Mouse (Mus musculus) granulocyte monocyte progenitor cell, adult 5-6 weeks (primary cell): ENCODE measurements around the gene Pak2. TPM values are rescaled to one million over a fixed set of nuclear protein-coding genes. Genes with fewer than 3 reads are reported as not detected.
"Not testable (repeated sequence)": the region's sequence is repeated elsewhere in the genome, so short reads cannot be mapped to it uniquely, and the experiment has no call there.

Source experiments
- ATAC-seq: replicated peaks from 2 replicates; pipeline ENCODE4 v1.8.0; 2016; ENCODE audit warnings: mild to moderate bottlenecking, moderate TSS enrichment, inconsistent platforms; ENCODE audit not compliant: poor library complexity, severe bottlenecking
- total RNA-seq, 2 experiments: library from RNA; stranded (forward) in 1 of 2; stranded (reverse) in 1 of 2; fragments of 200-712, 200-1000 nt in 1 of 2; fragments of >200 nt in 1 of 2; fragmentation: Nextera tagmentation in 1 of 2; gene quantifications; 2 replicates each; pipeline ENCODE4 v1.2.3; 2014 to 2017

The Pak2 gene
- total RNA-seq, 2 experiments from 2014 or later = 54.9 to 67.3 TPM

- no peak; the same call in 1 of the 2 replicates for ATAC-seq
Observed at GRCm38 (mm10) chr16:32098897-32099637, 19.9 kb upstream of the Pak2 start.

GRCm38 (mm10) chr16:32097757-32098156, 18.6 kb upstream of the Pak2 start:
- not testable (repeated sequence) for ATAC-seq

DNA sequence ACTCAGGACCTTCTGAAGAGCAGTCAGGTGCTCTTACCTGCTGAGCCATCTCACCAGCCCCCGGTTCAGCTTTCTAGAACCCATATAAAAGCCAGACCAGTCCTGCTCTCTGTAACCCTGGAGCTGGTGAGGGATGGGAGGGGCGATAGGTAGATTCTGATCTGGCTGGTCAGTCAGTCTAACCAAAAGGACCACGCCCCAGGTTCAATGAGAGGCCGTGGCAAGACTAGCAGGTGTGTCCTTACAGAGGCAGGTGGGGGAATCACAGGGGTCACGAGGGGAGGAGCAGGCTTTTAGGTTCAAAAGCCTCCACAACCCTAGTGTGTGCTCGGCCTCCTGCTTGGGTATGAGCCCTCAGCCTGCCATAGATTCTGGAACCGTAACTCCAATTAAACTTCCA, 12.3 kb upstream of the Pak2 start:
- ATAC-seq = no peak

GRCm38 (mm10) chr16:32087629-32088443, 8.7 kb upstream of the Pak2 start:
- ATAC-seq = peak; percentile 75

DNA sequence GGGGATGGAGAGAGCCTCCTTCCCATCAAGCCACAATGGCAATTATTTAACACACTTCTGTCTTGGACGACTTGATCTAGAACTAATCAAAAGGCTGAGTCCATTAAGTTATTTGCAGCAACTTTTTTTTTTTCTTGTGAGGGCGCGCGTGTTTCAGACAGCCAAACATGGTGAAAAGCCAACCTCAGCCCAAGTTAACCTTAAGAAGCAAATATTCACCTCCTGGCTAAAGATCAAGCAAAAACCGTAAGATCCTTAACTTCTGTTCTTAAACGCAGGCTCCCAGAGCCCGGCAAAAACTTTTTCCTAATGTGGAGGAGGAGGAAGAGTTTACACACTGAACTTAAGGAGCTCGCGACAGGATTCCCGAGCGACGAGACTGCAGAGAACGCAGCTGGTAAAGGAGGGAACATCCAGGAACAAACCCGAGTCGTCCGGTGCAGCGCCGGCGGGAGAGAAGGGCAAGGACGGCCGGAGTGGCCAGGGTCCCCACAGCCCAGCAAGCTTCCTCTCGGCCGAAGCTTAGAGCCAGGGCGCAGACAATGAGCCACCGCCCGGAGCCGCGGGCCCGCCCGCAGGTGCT, 643 bp downstream of the Pak2 start:
- ATAC-seq = peak; percentile 7

DNA sequence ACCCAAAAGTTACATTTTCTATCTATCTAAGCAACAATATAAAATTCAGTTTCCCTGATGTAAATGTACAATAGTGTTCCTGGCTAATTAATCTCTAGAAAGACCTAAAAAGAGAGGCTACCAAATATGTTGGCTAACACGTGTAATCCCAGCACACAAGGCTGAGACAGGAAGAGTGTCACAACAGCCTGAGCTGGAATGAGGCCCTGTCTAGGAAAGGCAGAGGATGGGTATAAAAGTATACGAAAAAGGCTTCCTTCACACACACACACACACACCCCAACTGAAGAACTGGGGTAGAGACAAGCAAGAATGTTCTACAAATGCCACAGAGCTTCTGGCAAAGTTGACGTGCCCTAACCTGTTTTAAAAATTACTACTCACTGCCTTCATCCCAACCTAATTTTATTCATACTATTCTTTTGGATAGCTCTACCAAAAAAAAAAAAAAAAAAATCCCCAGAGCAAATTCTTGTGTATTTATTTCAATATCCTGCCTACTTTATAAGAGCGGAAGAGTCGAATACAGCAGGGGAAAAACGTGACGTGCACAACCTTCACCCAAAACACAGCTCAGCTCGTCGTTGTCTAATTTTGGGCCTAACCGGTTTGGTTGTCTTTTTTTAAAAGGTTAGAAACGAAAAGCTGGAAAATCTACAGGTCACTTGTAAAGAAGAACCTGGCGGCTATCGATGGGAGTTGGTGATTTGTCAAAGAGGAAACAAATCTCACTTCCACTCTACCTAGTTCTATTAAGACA, 1.3 kb downstream of the Pak2 start:
- no peak for ATAC-seq

GRCm38 (mm10) chr16:32076406-32076805, 2.7 kb downstream of the Pak2 start:
- no peak for ATAC-seq

- no peak for ATAC-seq
Observed at GRCm38 (mm10) chr16:32075762-32076161, 3.4 kb downstream of the Pak2 start.

- ATAC-seq = not testable (repeated sequence)
Observed at GRCm38 (mm10) chr16:32070070-32070469, 9.1 kb downstream of the Pak2 start.

DNA sequence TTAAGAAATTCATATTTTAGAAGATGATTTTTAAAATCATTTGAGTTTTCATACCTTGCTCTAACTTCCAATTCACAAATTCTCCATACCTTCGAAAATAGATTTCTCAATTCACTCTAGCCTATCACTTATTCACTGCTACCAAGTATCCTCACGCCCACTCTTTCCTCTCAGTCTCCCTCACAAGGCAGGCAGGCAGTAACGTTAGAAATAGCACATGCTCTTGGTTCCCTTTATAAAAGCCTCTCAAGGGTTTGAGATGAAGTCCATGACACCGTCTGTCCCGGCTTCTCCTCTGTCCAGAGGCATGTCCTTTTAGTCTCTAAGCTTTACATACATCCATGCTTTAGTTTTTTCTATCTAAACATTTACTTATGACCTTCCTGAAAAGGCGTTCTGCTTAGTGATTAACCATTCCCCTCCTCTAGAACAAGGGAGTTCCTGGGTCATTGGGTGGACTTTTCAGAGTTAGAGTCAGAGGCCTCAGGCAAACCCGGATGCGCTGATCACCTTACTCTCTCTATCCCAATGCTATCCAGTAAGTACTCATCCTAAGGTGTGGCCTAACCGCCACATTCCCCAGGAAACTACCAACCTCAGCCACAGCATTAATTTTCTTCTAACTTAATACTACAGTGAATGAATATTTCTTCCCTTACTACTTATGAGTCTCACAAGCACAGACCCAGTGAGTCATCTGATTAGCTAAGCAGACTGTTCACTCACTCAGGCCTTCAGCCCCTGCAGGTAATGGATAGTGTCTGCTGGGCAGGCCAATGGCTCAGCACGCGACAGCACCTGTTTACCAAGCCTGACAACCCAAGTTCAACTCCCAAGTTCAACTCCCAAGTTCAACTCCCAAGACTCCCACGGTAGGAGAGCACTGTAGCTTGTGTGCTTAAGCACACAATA, 10.5 kb downstream of the Pak2 start:
- ATAC-seq = no peak

DNA sequence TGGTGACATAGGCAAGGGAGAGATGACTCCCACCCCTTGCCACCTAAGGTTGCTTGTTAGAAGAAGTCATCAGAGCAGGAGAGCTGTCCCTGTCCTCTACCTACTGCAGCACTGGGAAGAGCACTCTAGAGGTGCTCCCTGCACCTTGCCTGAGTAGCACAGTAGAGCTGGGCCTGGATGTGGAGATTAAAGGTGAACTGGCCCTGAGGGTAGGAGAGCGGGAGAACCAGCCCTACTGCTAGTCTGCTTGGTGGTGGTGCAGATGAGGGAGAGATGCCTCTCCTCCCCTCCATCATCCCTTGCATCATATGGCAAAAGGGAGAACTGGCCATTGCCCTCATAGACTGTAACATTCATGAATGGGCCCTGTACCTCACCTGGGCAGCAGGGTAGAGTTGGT, 12.2 kb downstream of the Pak2 start:
- no peak for ATAC-seq

DNA sequence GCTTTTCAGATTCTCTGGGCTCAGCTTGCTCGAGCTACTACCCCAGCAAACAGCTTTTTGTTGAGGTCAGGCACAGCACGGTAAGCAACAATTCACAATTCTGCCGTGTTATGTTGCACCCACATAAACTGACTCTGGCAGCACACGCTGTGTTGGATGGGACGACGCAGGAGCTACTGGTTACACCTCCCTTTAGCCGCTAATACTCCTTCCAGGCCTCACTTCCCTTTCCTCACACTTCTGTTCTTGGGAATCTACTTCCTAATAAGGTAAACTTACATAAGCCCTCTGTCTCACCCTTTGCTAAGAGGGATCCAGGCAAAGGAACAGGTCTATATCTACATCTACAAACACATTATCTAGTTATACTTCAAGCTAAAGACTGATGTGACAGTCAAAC, 15.2 kb downstream of the Pak2 start:
- peak; percentile 76 for ATAC-seq

DNA sequence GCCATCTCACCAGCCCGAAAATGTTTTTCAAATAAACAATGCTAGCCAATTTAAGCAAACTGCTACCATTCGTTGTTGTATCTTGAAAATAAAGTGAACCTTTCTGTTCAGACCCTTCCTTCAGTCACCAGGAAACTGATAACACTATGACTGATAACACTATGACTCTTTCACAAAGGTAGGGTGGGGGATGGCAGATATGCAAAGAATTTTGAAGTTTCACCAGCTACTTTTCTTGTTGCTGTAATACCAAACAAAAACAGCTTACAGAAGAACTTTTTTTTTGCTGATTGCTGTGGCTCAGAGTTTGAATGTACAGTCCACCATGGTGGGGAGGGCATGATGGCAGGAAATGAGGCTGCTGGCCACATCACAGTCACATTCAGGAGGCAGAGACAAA, 16.9 kb downstream of the Pak2 start:
- no peak for ATAC-seq

- ATAC-seq = peak; percentile 84
Observed at GRCm38 (mm10) chr16:32059840-32060523, 19.2 kb downstream of the Pak2 start.

DNA sequence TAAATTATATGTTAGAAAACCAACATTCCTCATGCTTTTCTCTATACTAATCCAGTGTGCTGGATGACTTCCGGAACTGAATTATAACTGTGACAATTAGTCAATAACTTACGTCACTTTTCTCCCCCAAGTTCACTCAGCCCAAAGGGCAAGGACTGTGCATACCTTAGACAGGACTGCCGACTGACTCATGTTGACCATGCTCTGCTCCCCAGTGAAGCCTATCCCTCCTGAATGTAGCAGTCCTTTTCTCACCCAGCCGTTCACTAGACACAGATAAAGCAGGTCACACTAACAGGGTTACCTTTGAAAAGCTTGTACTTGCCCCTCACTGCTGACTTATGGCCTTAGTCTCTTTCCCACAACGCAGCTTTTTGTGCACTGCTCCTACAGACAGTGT, 20.3 kb downstream of the Pak2 start:
- ATAC-seq = no peak

DNA sequence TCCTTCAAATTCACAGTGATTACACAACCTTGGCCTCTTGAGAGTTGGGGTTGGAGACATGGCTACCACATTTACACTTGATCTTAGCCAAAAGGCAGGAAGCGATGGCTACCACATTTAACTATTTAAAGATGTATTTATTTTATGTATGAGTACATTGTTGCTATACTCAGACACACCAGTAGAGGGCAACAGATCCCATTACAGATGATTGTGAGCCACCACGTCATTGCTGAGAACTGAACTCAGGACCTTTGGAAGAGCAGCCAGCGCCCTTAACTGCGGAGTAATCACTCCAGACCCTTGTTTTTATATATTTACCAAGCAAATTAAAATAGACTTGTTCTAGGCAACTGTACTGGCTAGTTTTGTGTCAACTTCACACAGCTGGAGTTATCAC, 36.8 kb downstream of the Pak2 start:
- no peak for ATAC-seq

DNA sequence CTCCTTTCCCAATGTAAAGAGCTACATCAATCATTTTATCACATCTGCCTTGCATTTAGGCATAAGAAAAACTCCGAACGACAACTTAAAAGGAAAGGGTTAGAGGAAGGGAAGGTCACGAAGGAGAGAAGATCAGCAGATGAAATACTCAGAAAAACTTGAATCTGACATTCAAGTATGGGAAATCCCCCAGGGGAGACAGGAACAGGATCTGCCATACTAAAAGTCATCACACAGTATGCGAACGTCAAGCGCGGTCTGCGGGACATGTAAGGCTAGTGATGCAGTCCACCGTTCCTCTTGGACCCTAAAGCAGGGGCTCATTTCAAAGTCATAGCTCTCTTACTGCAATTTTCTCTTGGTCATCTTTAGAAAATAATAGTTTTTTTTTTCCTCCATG, 59.5 kb downstream of the Pak2 start:
- ATAC-seq = no peak

GRCm38 (mm10) chr16:32010330-32010729, 68.8 kb downstream of the Pak2 start:
- no peak for ATAC-seq

- 0 out of 2 replicates have a peak, but pooled peaks have one; percentile 17 for ATAC-seq
Observed at GRCm38 (mm10) chr16:32009913-32010312, 69.2 kb downstream of the Pak2 start.
